Mouse (Mus musculus): Measurements from ENCODE around the gene Tbx5.

- no peak for TF ChIP-seq CTCF (IDR thresholded peaks at IDR 0.05; ENCODE audit: low read depth, low read length)
- TF ChIP-seq POLR2A (IDR thresholded peaks at IDR 0.05; ENCODE audit: extremely low read depth, insufficient read depth, low read length) = no peak
Measured at GRCm38 (mm10) chr5:119831791-119832478, 533 bp upstream of the Tbx5 start.
